Mouse (Mus musculus): ENCODE measurements around the gene Sft2d1.
A peak's percentile ranks its signal among the peaks of the same experiment; 100 is the strongest.

Sft2d1 gene

GRCm38 (mm10) chr17:8310838-8311614, at the start of gene Sft2d1:
Gene Sft2d1 (plus strand): TSS chr17:8311102.
- DNase-seq = peak; percentile 97

GRCm38 (mm10) chr17:8264638-8265037, 46.3 kb upstream of the Sft2d1 start:
- DNase-seq = peak; percentile 50

GRCm38 (mm10) chr17:8272054-8272749, 38.7 kb upstream of the Sft2d1 start:
- no peak for DNase-seq

- DNase-seq = no peak
Observed at GRCm38 (mm10) chr17:8272951-8273350, 38.0 kb upstream of the Sft2d1 start.

GRCm38 (mm10) chr17:8276071-8276470, 34.8 kb upstream of the Sft2d1 start:
- no peak for DNase-seq

- DNase-seq = no peak
Observed at GRCm38 (mm10) chr17:8276680-8277079, 34.2 kb upstream of the Sft2d1 start.

GRCm38 (mm10) chr17:8277266-8277665, 33.6 kb upstream of the Sft2d1 start:
- DNase-seq = no peak

- no peak for DNase-seq
Observed at GRCm38 (mm10) chr17:8278356-8278755, 32.5 kb upstream of the Sft2d1 start.

GRCm38 (mm10) chr17:8282821-8283525, 27.9 kb upstream of the Sft2d1 start, which contains the start of gene Mpc1:
Gene Mpc1 (plus strand): TSS chr17:8282904.
- DNase-seq = peak; percentile 64

GRCm38 (mm10) chr17:8283526-8284253, 27.2 kb upstream of the Sft2d1 start:
- peak; percentile 96 for DNase-seq

- no peak for DNase-seq
Observed at GRCm38 (mm10) chr17:8284254-8284661, 26.6 kb upstream of the Sft2d1 start.

GRCm38 (mm10) chr17:8285056-8285455, 25.8 kb upstream of the Sft2d1 start:
- no peak for DNase-seq

GRCm38 (mm10) chr17:8286987-8287386, 23.9 kb upstream of the Sft2d1 start:
- DNase-seq = no peak

- DNase-seq = no peak
Observed at GRCm38 (mm10) chr17:8289993-8290679, 20.8 kb upstream of the Sft2d1 start.

GRCm38 (mm10) chr17:8290736-8291135, 20.2 kb upstream of the Sft2d1 start:
- no peak for DNase-seq

- DNase-seq = no peak
Observed at GRCm38 (mm10) chr17:8295825-8296224, 15.1 kb upstream of the Sft2d1 start.

GRCm38 (mm10) chr17:8296313-8296844, 14.5 kb upstream of the Sft2d1 start:
- DNase-seq = no peak

GRCm38 (mm10) chr17:8297746-8298145, 13.2 kb upstream of the Sft2d1 start:
- DNase-seq = no peak

- no peak for DNase-seq
Observed at GRCm38 (mm10) chr17:8298281-8298680, 12.6 kb upstream of the Sft2d1 start.

GRCm38 (mm10) chr17:8299524-8299923, 11.4 kb upstream of the Sft2d1 start:
- DNase-seq = no peak

GRCm38 (mm10) chr17:8301515-8301914, 9.4 kb upstream of the Sft2d1 start:
- DNase-seq = no peak

Measured in thymus, postnatal 14 days (tissue).